Mouse (Mus musculus): Measurements from ENCODE around the gene Elk4.

Elk4 gene

DNA sequence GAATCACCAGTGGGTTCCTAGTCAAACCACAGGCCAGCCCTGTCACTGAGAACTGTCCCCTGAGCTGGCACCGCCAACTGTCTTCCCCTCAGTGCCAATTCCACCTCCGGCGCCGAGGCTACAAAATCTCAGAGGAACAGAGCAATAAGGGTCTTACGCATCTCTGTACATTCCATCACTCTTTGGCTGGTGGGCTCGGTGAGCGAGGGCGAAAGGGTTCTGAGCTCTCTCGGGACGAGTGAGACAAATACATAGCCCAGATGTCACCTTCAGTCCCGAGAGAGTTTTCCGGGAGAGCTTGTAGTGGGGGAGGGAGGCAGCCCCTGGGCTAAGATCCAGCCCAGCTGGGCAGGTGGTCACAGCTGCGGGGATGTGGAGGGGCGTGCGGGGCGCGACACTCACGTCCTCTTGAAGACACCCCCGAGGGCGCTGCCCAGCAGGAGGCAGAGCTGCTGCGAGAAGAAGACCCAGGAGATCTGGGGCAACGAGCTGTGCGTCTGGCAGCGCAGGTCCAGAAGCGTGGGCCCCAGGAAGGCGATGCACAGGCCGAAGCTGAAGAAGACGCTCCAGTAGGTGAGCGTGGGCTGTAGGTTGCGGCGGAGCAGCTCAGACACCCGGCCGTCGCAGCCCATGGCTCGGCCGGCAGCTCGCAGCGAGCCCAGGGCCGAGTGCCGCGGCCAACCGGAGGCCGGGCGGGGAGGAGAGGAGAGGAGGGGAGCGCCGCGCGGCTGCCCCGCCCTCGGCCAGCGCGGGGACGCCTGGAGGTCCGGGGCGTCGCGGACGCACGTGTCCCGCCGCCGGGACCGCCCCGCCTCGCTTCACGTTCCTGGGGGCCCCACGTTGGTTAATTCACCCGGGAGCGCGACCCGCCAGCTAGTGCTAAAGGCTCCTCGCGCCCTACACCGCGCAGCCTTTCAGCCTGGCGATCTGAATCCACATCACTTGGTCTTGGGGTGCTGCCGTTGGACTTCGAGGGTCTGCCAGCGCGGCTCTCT is 60.2 kb downstream of the Elk4 start, which contains the start of gene Mfsd4a:
Gene Mfsd4a (minus strand): TSS at position 802 of the 995 bp plus-strand sequence.
- peak; percentile 56 for DNase-seq

- no peak for DNase-seq
Measured at GRCm38 (mm10) chr1:132069436-132069835, 62.0 kb downstream of the Elk4 start.

GRCm38 (mm10) chr1:132070659-132071058 is 63.3 kb downstream of the Elk4 start:
- DNase-seq: no peak

- DNase-seq: no peak
Measured at GRCm38 (mm10) chr1:132075576-132075975, 68.2 kb downstream of the Elk4 start.

GRCm38 (mm10) chr1:132078413-132078812 is 71.0 kb downstream of the Elk4 start:
- no peak for DNase-seq
